Mouse (Mus musculus) mesoderm, embryonic 11.5 days (tissue): ENCODE results near the gene Cd180.

Experiments used
- DNase-seq: peaks from one replicate; pipeline ENCODE4 v3.0.0-alpha.2; 2012; ENCODE audit warnings: low read depth, low spot score

Cd180 gene

GRCm38 (mm10) chr13:102744481-102745269 is 51.3 kb downstream of the Cd180 start:
- peak; percentile 56 for DNase-seq

GRCm38 (mm10) chr13:102745270-102745600 is 51.9 kb downstream of the Cd180 start:
- no peak for DNase-seq

DNA sequence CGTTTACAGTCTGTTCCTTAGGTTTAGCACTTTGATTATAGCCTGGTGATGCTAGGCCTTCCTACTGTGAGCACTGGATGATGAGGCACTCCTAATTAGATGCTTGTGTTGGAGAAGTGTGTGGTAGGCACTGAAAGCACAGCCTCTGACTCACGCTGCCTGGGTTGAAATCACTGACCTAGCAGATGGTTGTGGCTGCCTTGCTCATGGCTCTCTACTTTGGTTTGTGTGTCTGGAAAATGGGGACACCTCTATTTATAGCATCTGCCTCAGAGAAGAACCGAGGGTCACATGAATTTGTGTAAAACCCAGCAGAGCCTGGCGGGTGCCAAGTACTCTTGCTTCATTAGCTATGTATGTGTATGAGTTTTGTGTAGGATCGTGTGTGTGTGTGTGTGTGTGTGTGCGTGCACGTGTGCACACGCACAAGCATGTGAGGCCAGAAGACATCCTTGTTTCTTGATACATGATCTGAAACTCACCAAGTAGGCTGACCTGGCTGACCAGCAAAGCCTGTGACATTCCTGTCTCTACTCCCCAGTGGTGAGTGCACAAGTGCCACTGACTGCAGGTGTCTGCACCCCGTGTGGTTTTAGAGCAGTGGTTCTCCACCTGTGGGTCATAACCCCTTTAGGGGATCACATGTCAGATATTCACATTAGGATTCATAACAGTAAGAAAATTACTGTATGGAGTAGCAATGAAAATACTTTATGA is 52.4 kb downstream of the Cd180 start:
- no peak for DNase-seq

DNA sequence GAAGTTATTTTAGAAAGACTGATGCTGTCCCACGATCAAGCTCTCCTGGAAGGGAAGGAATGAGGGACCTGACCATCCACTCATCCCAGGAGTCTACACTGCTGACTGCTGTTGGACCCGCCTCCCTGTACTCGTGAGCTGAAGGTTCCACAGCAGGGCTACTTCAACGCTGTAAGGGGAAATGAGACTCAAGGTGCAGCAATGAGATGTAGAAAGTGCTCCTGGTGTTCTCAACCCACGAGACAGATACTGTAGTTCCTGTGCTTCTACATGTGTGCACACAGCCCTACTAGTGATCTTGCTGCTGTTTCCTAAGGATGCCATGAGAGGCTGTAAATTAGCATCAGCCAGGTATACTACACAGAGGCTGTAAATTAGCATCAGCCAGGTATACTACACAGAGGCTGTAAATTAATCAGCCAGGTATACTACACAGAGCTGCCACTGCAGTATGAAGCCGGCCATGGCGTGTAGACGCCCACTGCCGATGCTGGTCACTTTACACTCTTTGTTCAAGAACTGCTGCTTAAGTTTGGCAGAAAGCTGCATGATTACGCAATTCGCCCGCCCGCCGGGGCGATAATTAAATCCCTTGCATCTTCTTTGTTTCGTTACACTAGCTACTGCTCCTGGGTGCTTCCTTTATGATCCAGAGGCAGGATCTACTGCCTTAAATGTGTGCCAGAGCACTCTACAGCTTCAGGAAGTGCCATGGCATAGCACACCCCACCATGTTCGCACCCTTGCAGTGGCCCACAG is 53.6 kb downstream of the Cd180 start:
- no peak for DNase-seq

DNA sequence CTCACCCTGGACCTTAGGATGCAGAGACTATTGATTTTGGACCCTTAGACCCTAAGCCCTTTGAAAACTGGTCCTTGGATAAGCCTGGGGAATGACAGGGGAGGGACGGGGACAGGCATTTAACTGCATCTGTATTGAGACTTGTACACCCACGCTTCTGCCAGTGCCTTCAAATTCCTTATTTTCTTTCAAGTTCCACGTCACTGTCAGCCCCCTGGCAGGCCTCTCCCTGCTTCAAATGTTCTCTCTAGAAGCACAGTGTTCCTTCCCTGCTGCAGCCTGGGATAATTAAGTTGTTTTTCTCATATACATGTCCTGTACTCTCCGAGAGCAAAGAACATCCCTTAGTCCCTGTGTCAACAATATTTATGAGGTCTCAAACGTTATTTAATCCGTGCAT is 55.8 kb downstream of the Cd180 start:
- DNase-seq: no peak

GRCm38 (mm10) chr13:102749891-102750290 is 56.5 kb downstream of the Cd180 start:
- no peak for DNase-seq

DNA sequence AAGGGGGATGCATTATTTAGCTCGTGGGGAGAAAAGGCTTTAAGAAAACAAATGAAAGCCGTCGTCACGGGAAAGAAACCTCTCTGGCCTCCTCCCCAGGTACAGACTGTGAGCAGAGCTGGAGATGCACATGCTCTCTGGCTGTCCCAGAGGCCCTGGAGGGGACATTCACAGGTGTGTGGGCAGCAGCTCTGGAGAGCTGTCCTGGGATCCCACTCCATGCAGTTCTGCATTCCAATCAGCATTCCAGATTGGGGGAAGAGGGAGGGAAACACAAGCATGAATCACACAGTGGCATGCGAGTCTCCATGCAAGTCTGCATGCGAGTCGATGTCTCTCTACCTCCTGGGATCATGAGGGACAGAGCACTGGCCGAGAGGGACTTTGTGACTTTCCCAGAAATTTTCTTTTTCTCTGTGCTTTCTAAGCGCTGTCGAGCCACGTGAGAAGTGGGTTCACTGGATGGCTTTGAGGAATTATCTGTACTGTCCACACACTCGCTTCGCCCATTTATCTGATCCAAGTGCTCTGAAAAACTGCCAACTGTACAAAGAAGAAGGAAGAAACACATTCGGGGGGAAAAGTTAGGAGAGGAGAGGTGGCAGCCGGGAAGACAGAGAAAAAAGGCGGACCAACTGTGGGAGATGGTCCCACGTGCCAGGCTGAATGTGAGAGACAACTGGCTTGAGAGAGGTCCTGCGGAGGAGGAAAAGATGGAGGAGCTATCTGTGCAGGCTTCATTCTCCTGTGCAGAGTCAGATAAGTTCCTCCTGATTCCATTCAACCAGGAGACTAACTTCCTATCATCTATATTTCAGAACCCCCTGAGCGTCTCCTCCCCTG is 60.6 kb downstream of the Cd180 start:
- no peak for DNase-seq

DNA sequence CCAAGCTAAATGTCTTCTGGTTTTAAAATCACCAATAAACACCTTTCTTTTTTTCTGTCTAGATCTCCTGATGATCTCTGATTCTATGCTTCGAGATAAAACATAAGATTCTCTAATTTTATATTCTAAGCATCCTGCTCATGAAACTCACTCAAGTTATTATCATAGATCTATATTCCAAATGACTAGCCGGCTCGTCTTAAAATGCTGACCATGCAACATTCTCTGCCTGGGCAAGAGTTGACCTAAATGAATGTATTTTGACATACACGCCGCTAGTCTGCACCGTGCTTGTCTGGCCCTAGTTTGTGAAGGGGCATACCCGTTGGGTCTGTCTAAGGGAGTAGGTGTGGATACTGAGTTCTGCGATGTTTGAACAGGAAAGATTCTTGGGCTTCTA is 61.8 kb downstream of the Cd180 start:
- no peak for DNase-seq

- DNase-seq: no peak
Measured at GRCm38 (mm10) chr13:102756071-102756470, 62.7 kb downstream of the Cd180 start.

GRCm38 (mm10) chr13:102758021-102758420 is 64.7 kb downstream of the Cd180 start:
- no peak for DNase-seq

DNA sequence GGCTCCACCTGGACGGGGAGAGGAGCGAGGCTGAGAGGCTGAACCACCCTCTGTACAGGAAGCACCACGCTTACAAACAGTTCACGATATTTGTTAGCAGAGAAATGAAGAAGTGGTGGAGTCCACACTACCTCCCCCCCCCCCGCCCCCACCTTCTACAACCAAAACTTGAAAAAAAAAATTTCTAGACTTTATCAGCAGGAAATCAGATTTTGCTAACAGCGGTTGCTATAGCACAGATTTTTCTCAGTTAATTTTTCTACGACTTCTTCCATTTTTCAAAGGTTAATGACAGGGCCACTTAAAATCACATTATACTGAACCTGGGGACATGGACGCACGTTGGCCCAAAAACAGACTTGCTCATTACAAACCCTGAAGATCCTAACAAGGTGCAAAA is 68.1 kb downstream of the Cd180 start:
- no peak for DNase-seq

GRCm38 (mm10) chr13:102762203-102762602 is 68.8 kb downstream of the Cd180 start:
- DNase-seq: no peak

- no peak for DNase-seq
Measured at GRCm38 (mm10) chr13:102764218-102764617, 70.9 kb downstream of the Cd180 start.

DNA sequence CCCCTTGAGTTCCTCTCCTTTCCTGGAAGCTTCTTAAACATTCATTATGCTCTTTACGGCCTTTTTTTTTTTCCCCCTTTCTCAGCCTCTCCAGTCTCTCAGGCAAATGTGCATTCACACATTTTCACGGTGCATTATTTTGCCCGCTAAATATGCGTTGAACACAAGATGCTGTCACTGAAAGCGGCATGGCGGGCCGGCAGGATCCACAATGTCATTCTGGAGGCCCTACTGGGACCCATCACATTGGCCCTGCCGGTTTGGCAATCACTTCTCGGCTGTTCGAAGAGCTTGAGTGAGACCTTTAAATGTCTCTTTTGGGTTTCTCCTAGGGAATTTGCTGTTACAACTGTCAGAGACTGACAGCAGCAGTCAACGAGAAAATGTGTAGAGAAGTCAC is 71.9 kb downstream of the Cd180 start:
- peak; percentile 25 for DNase-seq

- DNase-seq: no peak
Measured at GRCm38 (mm10) chr13:102767110-102767509, 73.8 kb downstream of the Cd180 start.

DNA sequence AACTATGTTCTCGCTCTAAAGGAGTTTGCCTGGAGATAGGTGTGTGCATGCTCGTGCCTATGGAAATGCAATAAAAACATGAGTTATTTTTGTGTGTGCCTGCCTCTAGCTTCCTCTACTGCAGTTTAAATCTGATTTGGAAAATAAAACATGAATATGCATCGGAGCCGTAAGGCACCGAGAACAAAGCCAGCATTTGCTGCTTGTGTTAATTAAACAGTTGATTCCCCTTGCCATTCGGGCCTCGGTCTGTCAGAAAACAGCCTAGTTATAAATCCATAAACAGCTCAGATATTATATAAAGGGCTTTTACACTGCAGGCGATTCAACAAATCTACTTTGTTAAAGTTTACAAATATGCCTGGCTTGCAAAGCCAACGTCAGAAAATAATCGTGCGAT is 75.2 kb downstream of the Cd180 start:
- DNase-seq: no peak

DNA sequence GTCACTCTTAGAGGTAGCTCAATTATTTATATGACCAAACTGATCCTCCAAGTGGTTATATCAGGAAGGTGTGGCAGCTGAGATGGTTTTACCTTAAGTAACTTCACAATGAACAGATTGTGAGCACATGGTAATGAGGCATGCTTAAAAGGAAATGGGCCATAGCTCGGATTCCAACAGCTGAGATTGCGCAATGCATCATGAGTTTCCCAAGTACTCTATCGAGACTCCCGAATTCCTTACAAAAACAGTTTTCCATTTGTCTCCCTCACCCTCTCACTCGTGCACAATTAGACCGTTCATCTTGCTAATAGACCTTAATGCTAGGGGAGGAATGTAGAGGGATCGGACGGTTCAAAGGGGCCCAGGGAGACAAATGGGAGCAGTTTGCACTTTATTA is 76.8 kb downstream of the Cd180 start:
- peak; percentile 59 for DNase-seq

- DNase-seq: no peak
Measured at GRCm38 (mm10) chr13:102773169-102773568, 79.8 kb downstream of the Cd180 start.

- DNase-seq: peak; percentile 53
Measured at GRCm38 (mm10) chr13:102774786-102775201, 81.4 kb downstream of the Cd180 start.

- DNase-seq: no peak
Measured at GRCm38 (mm10) chr13:102775506-102775905, 82.1 kb downstream of the Cd180 start.

DNA sequence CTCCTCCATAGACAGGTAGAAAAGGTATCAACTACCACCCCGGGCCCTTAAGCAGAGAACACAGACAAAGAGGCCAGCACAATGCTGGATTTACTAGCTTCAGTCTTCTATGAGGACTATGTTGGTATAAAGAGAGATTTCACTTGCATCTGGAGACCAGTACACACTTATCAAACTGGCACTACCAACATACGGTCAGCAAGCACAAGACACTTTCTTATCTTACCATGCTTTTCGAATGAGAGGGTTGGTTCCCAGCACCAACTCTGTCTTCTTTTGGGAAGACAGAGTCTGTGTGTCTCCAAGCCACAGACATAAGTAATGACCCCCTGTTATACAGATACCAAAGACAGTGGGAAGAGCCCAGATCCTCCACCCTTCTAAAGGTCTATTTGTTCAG is 85.5 kb downstream of the Cd180 start:
- DNase-seq: no peak

- no peak for DNase-seq
Measured at GRCm38 (mm10) chr13:102779275-102779674, 85.9 kb downstream of the Cd180 start.
